Mouse (Mus musculus) kidney, postnatal 14 days (tissue): ENCODE measurements around the gene Aco2.

Experiments
- DNase-seq: peaks from one replicate; pipeline ENCODE4 v3.0.0; 2022; ENCODE audit warnings: mixed read lengths

The Aco2 gene

DNA sequence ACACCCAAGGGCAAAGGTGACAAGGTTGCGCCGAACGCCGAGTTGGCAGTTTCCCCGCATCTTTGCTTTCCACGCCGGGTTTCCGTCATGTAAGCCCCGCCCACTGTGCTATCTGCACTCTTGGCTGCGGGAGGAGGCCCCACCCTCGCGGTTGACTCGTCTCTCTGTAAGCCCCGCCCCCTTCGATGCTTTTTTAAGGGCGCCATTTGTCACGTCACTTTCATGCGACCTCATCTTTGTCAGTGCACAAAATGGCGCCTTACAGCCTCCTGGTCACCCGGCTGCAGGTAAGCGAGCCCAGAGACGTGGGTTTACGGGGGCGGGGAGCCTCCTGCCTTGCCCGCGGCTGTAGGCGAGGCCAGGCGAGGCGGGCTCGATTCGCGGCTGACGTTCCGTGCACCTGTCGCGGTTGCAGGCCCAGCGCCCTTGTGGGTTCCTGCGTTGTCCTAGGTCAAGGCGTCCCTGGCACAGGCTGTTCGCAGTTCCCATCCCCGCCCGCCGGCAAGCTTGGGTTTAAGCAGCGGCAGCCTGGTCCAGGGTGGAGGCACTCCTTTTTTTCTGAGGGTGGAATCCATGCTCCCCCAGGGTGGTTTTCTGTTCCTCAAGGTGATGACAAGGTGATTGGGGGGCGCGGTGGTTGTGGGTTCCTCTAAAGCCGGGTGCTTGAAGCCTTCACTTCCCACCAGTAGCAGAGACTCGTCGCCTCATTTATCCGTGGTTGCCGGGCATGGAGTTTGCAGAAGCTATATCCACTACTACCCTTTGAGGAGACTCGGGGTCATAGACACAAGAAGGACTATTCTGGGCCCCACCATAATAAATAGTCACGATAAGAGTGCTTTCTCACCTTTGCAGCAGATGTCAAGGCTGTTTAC lies at the start of gene Aco2:
Aco2 (plus strand) TSS at position 48 of the 875 bp plus-strand sequence.
- peak; percentile 100 for DNase-seq

DNA sequence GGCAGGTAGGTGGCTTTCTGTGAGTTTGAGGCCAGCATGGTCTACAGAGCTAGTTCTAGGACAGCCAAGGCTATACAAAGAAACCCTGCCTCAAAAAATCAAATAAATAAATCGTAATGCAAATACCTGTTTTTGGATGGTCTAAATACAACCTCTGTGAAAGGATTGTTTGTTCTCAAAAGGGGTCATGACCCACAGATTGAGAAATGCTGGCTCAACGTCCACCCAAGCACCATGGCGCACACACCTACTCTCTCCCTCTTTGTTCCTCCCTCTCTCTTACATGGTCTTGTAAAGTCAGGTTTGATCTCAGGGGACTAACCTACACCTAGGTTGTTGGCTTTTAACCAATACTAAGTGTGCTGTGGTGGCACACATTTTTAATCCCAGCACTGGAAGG lies 49.5 kb upstream of the Aco2 start:
- DNase-seq = no peak

DNA sequence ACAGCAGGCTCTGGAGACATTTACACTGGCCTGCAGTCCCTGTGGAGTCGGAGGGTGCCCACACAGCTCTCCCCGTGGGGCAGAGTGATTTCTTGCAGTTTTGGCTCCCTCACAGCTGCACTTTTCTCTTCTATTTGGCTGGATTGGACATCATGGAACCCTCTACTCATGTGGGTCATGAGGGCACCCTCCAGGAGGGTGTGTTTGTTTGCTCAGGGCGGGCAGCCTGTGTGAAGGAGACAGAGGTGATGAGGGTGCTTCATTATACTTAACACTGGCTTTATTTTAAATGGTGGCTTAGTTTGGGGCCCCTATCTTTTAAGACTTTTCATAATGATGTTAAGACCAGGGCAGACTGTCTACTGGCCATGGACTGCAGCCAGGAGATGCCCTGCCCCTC lies 47.3 kb upstream of the Aco2 start:
- DNase-seq = no peak

DNA sequence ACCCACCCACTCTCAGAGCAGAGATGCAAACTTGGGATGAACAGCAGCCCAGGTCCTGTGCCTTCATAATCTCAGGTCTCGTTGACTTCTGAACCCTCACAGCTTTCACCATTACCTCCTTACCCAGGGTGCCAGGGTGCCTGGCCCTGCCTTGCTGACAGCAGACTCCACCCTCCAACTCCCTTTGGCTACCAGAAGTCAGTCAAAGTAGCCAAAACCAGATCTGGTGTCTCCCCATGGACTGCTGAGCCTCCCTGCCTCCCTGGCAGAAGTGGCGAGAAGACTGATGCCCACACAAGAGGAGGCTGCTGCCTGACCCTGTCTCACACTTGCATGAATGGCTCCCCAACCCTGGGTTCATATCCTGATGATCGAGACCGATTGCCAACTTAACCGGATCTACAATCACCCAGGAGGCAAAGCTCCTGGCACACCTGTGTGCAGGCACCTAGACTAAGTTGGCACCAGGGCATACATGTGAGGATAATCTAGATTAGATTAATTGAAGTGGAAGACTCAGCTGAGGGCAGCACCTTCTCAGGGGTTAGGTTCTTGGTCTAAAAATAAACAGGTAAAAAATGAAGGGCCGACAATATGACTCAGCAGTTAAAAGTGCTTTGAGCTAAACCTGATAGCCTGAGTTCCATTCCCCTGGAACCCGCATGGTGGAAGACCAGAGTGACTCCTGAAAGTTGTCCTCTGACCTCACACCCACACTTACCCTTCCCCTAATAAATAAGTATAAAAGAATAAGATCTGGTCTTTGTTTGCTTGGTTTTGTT lies 43.5 kb upstream of the Aco2 start:
- DNase-seq = no peak

DNA sequence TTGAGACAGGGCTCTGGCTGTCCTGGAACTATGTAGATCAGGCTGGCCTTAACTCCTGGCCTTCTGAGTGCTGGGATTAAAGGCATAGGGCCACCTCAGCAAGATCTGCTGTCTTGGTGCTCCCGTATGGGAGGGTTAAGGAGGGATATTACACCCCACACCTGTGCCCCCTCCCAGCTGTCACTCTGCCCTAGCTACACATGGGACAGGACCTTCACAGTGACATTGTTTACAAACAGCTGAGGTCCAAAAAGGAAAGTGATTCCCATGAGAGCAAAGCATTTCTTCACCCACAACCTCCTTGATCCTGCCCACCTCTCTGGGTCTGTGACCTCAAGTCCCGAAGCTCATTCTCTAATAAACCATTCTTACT lies 42.9 kb upstream of the Aco2 start:
- DNase-seq = no peak

DNA sequence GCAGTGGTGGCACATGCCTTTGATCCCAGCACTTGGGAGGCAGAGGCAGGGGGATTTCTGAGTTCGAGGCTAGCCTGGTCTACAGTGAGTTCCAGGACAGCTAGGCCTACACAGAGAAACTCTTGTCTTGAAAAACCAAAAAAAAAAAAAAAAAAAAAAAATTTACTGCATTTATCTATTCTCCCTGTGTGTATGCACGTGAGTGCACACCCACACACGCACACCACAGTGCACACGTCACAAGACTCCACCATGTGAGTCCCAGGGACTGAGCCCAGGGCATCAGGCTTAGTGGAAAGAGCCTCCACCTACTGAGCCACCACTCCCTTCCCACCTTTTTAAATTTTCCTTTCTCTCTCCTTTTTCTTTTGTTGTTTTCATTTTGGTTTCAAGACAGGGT lies 41.6 kb upstream of the Aco2 start:
- no peak for DNase-seq

DNA sequence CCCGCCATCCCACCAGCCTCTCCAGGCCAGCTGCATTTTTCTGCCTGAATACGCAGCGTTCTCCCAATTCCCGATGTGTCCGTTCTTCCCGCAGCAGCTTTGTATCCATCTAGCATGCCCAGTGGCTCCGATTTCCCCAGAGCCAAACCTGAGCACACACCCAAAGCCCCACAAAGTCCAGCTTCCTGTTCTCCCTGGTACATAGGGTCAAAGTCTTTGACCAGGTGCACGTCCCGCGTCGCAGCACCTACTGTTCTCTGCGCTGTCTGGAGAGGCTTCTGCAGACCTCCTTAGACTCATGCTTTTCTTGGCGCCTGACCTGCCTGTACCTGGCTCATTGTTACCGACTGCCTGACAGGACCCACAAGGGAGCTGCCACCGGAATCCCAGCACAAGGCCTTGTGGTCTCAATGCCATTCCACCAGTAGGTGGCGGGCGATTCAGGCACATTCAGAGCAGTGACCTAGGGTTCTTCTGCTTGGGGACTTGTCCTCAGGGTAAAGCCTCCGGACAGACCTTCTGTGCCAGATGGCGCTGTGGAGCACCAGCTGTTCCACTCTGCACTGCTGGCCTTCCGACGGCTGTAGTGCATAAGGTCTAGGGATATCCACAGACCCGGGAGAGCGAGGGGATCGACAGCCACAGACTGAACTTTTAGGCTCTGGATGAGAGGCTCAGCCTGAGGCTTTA lies 40.8 kb upstream of the Aco2 start:
- peak; percentile 95 for DNase-seq

DNA sequence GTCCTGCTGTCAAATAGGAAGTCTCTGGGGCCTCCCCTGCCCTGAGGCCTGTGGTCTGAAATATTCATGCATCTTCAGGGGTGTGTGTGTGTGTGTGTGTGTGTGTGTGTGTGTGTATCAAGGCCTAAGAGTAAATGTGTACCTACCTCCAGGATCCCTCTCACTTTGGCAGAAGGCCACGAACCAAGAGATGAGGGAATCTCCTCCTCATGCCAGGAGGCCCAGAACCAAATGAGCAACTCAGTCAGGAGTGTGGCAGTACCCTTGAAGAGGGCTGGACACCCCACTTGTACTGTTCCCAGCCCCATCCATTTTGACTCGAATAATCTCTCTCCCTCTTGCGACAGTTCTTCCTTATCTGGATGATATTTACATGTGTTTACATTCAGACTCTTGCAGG lies 39.9 kb upstream of the Aco2 start:
- peak; percentile 70 for DNase-seq

DNA sequence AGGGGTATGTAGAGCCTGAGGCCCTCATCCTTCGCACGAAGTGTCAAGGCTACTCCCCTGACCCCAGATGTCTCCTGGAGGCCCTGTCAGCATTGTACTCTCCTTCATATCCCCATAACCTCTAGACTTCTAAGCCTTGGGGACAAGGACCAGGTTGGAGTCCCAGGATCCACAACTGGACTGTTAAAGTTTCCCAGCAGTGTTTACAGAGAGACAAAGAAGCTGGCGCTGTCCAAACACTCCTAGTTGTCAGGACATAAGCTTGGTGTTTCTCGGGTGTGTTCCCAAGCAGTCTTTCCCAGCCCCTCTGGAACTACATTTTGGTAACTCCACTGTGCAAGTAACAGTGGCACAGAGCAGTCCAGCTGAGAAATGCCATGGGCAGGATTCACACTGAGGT lies 38.6 kb upstream of the Aco2 start:
- DNase-seq = no peak

DNA sequence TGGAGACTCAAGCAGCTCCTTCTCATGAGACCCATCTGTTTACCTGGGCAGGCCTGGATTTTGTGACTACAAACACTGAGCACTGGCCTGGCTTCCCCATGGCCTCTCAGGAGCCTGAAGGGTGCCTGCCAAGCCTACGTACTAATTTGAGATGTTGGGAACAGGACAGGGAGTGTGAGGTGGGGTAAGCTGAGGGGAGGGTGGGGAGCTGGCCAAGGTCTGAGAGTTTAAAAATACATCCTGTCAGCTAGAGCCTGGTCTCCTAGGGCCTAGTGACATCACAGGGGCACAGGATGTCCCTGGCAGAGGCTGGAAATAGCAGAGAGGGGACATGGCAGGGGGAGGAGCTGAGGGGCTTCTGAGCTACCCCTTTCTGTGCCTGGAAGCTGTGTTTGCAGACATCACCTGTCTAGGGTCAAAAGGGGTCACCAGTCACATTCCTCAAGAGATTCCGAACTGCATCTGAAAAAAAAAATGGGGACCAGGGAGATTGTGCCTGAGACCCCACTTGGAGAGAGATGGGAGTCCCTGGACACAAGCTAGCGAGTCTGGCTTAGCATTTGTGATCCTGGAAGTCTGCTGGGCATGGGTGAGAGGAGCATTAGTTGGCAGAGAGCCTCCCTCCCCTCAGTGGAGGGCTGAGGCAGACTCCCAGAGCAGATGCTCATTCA lies 37.8 kb upstream of the Aco2 start:
- no peak for DNase-seq

DNA sequence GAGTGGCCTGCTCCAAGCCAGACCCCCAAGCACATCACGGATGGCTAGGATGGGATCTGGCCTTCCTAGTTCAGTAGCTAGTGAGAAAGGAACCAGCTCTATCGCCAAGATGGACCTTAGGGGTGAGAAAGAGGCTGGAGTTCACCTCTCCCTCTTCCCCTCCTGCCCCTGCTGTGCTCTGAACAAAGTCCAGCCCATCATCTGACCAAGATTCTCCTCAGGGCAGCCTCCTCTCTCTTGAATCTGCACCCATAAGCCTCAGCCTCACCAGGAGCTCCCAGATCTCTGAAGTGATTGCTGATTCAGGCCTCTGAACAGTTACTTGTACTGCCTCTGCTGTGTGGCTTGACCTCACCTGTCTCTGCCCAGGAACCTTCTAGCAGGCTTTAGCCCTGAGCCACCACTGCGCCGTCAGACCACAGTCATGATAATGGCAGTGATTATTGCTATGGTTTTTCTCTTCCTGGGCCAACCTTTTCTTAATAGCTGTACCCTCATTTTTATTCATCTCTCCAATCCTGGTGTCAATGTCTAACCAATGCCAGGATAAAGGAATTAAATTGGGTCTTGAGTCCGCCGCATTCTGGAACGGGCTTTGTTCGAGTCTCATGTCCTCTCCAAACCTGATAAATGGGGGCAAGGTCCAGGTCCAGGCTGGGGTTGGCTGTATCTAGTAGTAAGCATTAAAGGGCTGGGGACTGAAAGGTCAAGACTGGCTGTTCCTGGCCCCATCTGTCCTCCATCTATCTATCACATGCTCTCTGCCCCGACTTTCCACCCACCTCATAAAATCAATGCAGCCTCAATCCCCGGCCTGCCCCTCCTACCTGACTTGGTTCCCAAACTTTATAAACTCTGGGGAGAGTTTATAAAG lies 36.9 kb upstream of the Aco2 start:
- DNase-seq = peak; percentile 65

DNA sequence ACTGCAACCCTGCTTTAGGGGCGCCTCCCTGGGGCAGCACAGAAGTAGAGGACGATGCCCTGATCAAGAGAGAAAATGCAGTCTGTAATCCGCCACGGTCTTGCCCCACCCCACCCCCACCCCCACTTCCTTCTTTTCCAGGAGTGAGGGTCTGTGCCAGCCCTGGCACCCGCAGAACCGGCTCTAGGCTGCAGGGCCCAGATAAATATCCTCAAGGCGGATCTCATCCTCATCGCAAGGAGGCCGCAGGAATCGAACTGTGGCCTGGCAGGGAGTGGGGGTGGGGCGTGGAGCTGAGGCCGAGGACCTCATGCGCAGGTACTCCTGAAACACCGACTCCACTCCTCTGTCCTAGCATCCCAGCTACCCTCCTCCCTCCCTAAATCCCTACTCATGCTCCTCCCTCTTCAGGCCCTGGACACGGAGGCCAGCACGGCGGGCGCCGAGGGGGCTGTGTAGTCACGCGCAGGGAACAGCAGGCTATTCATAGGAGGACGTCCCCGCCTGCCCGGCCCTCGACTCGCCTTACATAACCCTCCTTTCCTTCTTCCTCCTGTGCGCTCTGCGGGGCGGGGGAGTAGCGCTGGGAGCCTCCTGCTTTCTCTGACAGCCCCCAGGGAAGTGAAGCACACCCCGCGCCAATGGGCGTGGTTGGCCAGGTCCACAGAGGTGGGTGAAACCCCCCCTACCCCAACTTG lies 35.8 kb upstream of the Aco2 start:
- peak; percentile 94 for DNase-seq

DNA sequence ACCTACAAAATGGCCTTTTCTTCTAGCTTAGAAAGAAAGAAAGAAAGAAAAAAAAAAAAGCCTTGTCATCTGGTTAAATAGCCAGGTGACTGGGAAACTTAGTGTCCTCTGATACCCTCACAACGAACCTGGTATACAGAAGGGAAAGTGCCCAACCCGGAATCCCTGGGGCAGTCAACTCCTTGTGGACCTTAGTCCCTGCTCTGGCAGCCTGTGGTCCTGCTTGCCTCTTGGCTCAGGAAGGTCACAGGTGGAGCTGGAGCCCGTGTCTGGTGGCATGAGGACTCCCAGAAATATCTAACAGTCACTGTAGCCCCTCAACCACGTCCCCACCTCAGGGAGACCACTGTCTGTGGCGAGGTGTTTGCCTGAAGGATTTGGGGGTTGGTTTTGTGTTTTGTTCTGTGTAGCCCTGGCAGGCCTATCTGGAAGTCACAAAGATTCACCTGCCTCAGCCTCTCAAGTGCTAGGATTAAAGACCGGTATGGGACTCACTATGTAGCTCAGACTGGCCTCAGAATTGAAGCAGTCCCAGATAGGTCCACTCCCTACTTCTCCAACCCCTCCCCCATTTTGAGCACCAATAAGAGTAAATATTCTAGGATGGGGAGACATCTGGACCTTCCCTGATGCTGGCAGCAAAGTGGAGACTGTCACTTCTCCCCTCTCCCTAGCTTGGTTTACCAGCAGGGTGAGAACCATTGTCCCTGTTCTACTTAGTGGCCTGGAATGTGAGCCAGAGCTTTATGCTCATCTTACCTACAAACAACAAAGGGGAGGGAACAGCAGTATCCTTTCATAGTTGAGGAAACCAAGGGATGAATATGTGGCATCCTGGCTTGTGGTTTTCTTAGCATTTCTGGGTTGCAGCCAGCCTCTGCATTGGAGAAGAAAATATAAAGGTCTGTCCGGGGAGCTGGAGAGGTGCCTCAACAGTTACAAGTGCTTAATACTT lies 34.9 kb upstream of the Aco2 start:
- DNase-seq = peak; percentile 60

DNA sequence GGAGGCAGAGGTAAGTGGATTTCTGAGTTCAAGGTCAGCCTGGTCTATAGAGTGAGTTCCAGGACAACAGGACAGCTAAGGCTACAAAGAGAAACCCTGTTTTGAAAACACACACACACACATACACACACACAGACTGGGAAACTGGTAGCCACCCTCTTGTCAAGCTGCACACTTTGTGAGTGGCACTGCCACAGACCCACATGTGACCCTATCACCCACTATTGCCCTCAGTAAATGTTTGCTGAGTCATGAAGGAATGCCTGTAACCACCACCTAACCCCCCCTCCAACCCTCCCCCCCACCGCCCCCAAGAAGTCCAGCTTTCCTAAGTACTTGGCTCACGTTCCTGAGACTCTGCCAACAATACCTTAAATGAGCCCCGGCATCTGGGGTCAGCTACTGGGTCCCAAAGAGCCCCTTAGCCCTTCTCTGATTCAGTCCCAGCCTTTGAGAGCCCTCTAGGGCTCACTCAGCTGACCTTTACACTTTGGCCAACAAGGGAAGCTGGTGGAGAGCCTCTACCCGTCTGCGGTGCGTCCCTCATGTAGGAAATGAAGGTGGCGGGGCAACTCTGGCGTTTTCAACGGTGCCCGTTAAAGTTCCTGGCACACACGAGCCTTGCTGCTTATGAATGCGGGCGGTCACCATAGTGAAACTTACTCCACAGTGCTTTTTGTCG lies 33.4 kb upstream of the Aco2 start:
- DNase-seq = peak; percentile 73

DNA sequence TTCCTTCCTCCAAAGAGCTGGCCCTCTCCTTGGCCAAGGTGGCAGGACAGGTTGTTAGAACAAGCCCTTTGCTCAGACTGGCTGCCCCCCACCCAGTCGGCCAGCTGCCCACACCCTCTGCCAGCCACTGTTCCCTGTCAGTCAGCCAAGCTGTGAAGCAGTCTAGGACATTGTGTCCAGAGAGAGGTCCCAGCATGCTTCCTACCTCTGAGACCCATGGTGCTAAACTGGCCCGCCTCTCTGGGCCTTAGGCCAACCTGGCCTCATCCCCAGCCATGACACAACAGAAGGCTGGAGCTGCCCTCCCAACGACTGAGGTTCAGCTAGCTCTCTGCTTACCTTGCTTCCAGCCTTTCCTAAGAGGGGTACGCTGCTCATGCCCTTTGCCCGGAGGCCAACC lies 32.5 kb upstream of the Aco2 start:
- peak; percentile 95 for DNase-seq

DNA sequence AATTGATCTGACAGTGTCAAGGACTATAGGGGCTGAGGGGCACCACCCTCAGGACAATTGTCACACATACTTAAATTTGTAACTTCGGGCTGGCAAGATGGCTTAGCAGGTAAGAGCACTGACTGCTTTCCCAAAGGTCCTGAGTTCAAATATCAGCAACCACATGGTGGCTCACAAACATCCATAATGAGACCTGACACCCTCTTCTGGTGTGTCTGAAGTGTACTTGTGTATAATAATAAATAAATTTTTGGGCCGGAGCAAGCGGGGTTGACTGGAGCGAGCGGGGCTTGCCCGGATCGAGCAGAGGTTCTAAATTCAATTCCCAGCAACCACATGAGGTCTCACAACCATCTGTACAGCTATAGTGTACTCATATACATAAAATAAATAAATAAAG lies 31.8 kb upstream of the Aco2 start:
- DNase-seq = no peak

DNA sequence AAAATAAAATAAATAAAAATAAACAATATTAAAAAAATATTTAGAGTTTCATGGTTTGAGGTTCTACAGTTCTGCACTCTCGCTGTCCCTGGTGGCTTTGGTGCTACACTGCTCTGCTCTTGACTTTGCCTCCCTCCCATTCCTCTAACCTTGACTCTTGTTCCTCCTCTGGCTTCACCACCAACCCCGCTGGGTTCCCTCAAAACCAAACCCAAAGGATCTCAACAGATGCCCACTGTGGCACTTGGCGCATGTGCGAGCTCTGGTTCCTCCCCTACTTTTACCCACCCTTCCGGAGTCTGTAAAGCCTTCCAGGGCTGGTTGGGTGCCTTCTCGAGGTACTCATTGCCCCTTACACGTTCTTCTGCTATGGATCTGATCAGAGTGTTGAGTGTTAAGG lies 29.8 kb upstream of the Aco2 start:
- DNase-seq = no peak

DNA sequence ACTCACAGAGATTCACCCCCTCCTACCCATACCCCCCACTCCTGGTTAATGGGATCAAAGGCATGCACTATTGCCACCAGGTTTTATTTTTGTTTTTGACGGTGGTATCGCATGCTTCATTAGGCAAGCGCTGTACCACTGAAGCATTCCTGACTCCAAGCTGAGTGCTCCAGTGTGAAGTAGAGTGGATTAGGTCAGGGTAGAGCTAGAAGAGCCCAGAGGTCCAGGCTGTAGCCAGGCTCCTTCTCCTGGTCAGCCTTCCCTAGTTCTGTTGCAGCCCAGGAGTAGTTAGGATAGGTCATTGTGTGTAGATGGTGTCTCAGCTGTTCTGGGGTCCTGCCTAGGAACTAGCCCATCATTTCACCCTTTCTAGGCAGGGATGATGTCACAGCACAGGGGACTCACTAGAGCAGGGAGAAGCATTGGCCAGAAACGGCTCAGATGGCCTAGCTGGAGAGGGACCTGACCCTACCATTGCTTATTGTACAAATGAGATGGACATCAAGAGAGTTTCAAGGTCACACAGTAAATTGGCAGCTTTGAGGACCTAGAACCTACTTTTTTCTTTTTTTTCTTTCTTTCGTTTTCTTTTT lies 27.0 kb upstream of the Aco2 start:
- no peak for DNase-seq

DNA sequence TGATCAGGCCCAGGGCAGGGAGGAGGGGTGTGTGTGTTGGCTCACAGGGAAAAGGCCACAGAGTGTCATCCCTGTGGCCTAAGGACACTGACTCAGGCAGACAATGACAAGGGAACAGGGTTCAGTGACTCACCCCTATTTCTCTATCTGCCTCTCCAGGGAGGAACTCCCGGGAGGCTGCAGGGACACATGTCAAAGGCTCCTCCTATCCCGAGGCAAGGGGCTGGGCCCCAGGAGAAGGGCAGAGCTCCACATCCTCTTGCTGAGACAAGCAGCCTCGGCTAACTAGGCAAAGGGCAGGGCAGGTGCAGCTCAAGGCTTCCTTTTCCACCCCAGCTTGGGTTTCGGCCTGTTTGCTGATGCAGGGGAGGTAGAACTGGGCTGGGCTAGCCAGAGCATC lies 26.4 kb upstream of the Aco2 start:
- DNase-seq = peak; percentile 82
